Mouse (Mus musculus): ENCODE data around the gene Tsc2.
"Not testable (repeated sequence)": the region's sequence is repeated elsewhere in the genome, so short reads cannot be mapped to it uniquely, and the experiment has no call there.

The Tsc2 gene

GRCm38 (mm10) chr17:24632167-24632812, at the start of gene Tsc2, which contains the start of gene Nthl1:
TSS of gene Tsc2 (minus strand) at chr17:24632630.
TSS of gene Nthl1 (plus strand) at chr17:24632680.
- ATAC-seq (ENCODE audit: insufficient number of reproducible peaks, low FRiP score, low TSS enrichment), result peak; percentile 62; the same call in 1 of the 2 replicates

GRCm38 (mm10) chr17:24677500-24678080, 45.2 kb upstream of the Tsc2 start:
- ATAC-seq (ENCODE audit: insufficient number of reproducible peaks, low FRiP score, low TSS enrichment), result no peak

GRCm38 (mm10) chr17:24676877-24677276, 44.4 kb upstream of the Tsc2 start:
- ATAC-seq (ENCODE audit: insufficient number of reproducible peaks, low FRiP score, low TSS enrichment), result no peak

GRCm38 (mm10) chr17:24676187-24676586, 43.8 kb upstream of the Tsc2 start:
- ATAC-seq (ENCODE audit: insufficient number of reproducible peaks, low FRiP score, low TSS enrichment), result no peak

- no peak for ATAC-seq (ENCODE audit: insufficient number of reproducible peaks, low FRiP score, low TSS enrichment)
Measured at GRCm38 (mm10) chr17:24674277-24674676, 41.8 kb upstream of the Tsc2 start.

GRCm38 (mm10) chr17:24672141-24672540, 39.7 kb upstream of the Tsc2 start:
- no peak for ATAC-seq (ENCODE audit: insufficient number of reproducible peaks, low FRiP score, low TSS enrichment)

GRCm38 (mm10) chr17:24671346-24671745, 38.9 kb upstream of the Tsc2 start:
- no peak for ATAC-seq (ENCODE audit: insufficient number of reproducible peaks, low FRiP score, low TSS enrichment)

GRCm38 (mm10) chr17:24670246-24670844, 37.9 kb upstream of the Tsc2 start:
- ATAC-seq (ENCODE audit: insufficient number of reproducible peaks, low FRiP score, low TSS enrichment), result no peak

GRCm38 (mm10) chr17:24669545-24670245, 37.3 kb upstream of the Tsc2 start, which contains the start of gene Zfp598:
TSS of gene Zfp598 (plus strand) at chr17:24669687.
- peak; percentile 89; the same call in 1 of the 2 replicates for ATAC-seq (ENCODE audit: insufficient number of reproducible peaks, low FRiP score, low TSS enrichment)

GRCm38 (mm10) chr17:24669214-24669544, 36.7 kb upstream of the Tsc2 start:
- ATAC-seq (ENCODE audit: insufficient number of reproducible peaks, low FRiP score, low TSS enrichment), result not testable (repeated sequence)

- ATAC-seq (ENCODE audit: insufficient number of reproducible peaks, low FRiP score, low TSS enrichment), result 0 out of 2 replicates have a peak, but pooled peaks have one; percentile 31
Measured at GRCm38 (mm10) chr17:24667416-24667815, 35.0 kb upstream of the Tsc2 start.

- not testable (repeated sequence) for ATAC-seq (ENCODE audit: insufficient number of reproducible peaks, low FRiP score, low TSS enrichment)
Measured at GRCm38 (mm10) chr17:24667011-24667410, 34.6 kb upstream of the Tsc2 start.

GRCm38 (mm10) chr17:24658017-24658758, 25.8 kb upstream of the Tsc2 start, which contains the start of gene Npw:
TSS of gene Npw (minus strand) at chr17:24658457.
- no peak for ATAC-seq (ENCODE audit: insufficient number of reproducible peaks, low FRiP score, low TSS enrichment)

- ATAC-seq (ENCODE audit: insufficient number of reproducible peaks, low FRiP score, low TSS enrichment), result no peak
Measured at GRCm38 (mm10) chr17:24654969-24655368, 22.5 kb upstream of the Tsc2 start.

GRCm38 (mm10) chr17:24653967-24654710, 21.7 kb upstream of the Tsc2 start:
- ATAC-seq (ENCODE audit: insufficient number of reproducible peaks, low FRiP score, low TSS enrichment), result no peak

GRCm38 (mm10) chr17:24651835-24652234, 19.4 kb upstream of the Tsc2 start:
- no peak for ATAC-seq (ENCODE audit: insufficient number of reproducible peaks, low FRiP score, low TSS enrichment)

- no peak for ATAC-seq (ENCODE audit: insufficient number of reproducible peaks, low FRiP score, low TSS enrichment)
Measured at GRCm38 (mm10) chr17:24650766-24651165, 18.3 kb upstream of the Tsc2 start.

- ATAC-seq (ENCODE audit: insufficient number of reproducible peaks, low FRiP score, low TSS enrichment), result peak; percentile 15; the same call in 1 of the 2 replicates
Measured at GRCm38 (mm10) chr17:24650070-24650616, 17.7 kb upstream of the Tsc2 start, which contains the start of gene Slc9a3r2. TSS of gene Slc9a3r2 (minus strand) at chr17:24650327.

- peak; percentile 55; the same call in 1 of the 2 replicates for ATAC-seq (ENCODE audit: insufficient number of reproducible peaks, low FRiP score, low TSS enrichment)
Measured at GRCm38 (mm10) chr17:24649581-24650069, 17.2 kb upstream of the Tsc2 start.

Data from cerebellum, adult (tissue).